Mouse (Mus musculus) frontal cortex, postnatal 36 days (tissue): ENCODE data around the gene Sult6b1.

ENCODE experiments used
- DNase-seq, 2 experiments: peaks; one replicate each; pipeline ENCODE4 v3.0.0; 2022; ENCODE audit warnings: low spot score in 2 of 2

The Sult6b1 gene

DNA sequence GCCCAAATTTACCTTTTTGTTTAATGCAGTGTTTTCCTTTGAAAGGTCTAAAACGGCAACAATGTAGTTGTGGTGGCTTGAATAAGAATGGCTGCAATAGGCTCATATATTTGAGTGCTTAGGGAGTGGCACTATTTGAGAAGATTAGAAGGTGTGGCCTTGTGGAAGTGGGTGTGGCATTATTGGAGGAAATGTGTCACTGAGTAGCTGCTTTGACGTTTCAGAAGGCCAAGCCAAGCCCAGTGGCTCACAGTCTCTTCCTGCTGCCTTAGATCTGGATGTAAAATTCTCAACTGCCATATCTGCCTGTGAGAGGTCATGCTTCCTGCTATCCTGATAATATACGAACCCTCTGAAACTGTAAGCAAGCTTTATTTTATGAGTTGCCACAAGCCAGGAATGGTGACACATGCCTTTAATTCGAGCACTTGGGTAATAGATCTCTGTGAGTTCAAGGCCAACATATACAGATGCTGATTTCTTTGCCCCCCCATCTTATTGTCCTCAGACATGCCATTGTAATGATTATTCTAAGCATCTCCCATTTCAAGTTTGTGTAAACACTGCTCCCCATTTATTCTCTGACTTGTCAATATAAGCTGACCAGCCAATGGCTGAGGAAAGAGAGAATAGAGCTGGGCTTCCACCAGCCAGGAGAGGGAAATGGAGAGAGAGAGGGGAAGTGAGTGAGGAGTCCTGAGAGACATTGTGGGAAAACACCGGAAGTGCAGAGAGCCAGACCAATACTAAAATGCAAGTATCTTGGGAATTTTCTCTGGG, 21.3 kb downstream of the Sult6b1 start:
- DNase-seq = no peak

DNA sequence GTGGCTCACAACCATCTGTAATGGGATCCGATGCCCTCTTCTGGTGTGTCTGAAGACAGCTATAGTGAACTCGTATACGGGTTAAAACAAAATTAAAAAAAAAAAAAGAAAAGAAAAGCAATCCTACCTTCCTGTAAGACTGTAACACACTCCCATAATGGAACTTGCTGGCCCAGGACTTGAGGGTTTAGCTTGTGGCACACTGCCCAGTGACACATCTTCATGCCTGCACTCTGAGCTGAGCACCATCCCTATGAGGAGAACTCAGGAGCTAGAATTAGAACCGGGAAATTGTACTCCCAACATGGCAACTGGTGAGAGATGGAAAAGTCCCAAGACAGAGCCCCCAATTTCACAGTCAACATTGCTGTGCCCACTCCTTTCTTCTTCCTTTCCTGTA, 23.5 kb downstream of the Sult6b1 start:
- no peak for DNase-seq

DNA sequence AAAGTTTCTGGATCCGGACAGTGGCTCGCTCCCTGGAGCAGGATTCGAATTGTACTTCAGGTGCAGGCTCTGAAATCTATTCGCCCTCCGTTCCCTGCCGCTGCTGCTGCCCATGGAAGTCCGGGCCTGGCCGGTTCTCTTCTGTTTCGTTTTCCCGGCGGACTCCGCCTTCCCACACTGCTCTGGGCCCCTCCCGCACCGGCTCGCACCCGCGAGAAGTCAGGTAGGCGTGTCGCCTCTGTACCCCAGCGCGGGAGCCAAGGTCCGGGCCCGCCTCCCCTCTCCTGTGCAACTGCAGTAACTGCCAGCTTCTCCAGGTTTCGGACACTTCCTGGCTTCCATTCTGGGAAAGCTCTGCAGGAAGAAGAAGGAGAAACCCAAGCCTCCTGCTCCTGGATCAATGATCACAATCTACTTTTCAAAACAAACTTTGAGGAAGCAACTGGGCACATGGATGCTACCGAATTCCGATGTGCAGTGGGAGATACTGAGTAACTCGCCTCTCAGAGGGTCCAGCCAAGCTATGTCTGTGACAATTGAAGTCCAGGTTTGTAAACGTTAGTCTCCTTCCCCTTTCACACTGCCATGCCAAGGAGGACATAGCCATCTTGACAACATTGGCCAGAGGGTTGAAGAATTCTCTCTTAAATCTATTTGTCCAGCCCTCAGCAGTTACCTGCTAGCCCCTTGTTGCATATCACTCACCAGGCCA, 24.2 kb downstream of the Sult6b1 start, which contains the start of gene Eif2ak2:
Gene Eif2ak2, minus strand, starts transcription at position 173 of the 712 bp plus-strand sequence.
- DNase-seq = peak; percentile 54 to 55

DNA sequence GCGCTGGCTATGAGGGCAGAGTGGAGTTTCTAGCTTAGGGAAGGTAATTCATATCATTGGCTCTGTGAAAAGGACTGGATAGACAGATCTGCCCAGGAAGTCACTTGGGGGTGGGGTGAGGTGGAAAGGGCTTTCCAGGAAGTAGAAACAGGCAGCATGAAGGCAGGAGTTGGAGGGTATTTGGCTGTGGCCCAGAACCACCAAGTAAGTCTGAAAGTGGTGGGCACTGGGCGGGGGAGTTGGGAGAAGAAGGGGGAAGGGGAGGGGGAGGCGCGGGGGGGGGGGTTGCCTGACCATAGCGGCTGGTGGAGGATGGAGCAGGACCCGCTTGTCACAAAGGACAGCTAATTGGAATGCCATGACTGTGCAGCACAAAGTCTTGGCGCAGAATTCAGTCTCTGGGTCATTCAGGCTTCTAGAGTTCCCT, 24.9 kb downstream of the Sult6b1 start:
- no peak for DNase-seq

DNA sequence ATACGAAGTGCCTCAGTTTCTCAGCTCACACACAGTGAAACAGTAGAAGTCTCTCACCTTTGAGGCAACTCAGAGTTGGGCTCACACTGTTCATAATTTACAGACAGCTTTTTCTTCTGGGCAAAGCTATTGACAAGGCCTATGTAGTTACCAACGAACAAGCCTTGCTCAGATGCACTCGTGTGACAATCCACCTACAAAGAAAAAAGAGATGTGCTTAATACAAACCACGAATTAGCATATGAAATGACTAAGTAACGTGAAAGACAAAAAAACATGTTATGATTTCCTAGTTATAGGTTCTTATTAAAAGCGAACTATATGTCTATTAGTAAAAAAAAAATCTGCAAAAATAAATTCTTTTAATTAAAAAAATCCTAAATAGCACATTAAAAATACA, 32.9 kb downstream of the Sult6b1 start:
- no peak for DNase-seq

DNA sequence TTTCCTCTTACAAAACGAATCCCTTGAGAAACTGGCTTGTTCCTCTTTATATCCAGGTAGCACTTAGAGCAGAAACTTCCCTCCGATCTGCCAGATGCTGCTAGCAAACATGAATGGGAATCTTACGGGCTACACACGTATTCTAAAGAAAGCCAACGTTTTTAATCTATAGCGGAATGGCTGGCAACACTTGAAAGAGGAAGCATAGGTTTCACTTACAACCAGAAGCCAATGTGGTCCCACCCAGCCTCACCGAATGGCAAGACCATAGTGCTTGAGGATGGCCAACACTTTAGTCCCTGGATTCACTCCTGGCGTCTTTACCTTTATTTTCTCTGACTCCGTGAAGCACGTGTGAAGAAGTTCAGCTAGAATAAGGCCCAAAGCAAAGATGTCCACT, 50.5 kb downstream of the Sult6b1 start:
- no peak for DNase-seq

DNA sequence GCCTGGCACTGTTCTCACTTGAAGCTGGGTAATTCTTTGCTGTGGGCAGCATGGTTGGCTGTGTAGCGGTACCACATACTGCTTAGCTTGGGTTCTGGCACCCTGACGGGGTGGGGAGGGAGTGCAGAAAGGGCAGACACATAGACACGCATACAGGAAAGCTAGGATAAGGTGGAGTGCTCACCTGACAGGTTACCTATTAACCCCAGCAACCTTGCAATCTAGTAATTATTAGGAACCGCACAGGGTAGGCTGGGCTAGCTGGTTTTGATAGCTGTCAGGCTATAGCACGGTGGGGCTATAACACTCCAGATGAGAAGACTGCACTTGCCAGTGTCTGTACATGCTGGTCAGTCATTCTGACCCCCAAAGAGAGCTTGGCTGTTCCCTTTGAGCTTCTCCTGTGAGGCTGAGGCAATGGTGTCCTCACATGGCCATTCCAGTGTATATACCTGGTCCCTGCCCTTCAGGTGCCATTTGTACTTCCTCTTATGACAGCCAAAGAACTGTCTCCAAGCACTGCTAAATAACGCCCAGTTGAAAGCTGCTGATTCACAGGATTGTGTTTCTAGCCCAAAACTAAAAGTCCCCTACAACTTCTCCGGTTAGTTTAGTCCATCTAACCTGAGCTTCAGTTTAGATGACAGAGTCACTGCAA, 64.4 kb downstream of the Sult6b1 start:
- no peak for DNase-seq

DNA sequence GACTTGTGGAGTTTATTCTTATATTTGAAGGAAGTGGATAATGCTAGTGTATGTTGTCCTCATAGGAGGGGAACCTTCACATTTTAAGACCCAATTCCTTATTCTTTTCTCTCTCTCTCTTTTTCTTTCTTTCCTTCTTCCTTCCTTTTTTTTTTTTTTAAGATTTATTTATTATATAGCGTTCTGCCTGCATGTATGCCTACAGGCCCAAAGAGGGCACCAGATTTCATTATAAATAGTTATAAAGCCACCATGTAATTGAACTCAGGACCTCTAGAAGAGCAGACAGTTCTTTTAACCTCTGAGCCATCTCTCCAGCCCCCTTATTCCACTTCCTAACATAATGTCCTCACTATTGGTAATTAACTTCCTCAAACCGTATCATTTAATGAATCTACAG, 70.7 kb downstream of the Sult6b1 start:
- no peak for DNase-seq

DNA sequence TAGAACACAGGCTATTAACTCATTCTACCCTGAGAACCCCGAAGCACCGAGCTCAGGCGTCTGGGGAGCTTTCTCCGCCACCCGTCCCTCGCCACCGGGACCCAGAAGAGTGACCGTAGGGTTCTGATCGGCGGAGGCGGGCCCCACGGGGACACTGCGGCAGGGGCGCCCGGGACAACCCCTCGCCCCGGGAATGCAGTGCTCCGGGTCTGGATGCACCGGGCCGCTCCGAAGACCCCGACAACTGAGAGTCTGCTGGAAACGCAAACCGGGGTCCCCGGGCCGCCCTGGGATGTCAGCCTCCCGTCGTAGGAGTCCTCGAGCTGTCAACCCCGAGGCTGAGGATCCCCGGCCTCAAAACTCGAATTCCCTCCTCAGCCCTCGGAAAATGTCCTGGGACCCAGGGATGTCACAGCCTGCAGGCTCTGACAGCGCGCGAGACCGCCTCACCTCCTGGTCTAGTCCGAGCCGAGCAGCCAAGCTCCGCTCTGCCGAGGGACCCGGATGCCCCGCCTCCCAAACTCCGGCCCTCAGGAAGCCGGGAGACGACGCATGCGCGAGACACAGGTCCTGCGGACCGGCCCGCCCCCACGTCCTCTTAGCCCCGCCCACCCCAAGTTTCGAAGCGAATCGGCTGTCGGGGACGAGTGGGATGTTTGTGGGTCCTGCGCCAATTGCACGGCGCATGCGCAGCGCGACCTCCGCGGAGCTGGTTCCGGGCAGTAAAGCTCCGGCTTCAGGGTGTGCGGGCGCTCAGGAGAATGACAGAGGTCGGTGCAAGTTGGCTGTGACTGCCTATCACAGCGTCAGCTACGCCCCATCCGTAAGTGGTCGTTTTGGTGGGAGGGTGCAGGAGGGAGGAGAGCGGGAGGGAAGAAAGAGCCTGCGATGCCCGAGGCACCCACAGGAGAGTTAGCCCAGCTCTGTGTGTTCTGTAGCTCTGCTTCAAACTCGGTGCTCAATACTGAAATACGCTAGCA, 71.6 kb downstream of the Sult6b1 start, which contains the start of the genes Heatr5b and Gpatch11:
Gene Heatr5b, minus strand, starts transcription at position 509 of the 980 bp plus-strand sequence.
Gene Gpatch11, plus strand, starts transcription at position 712 of the 980 bp plus-strand sequence.
- DNase-seq = peak; percentile 96
